Mouse (Mus musculus) cerebellum, adult (tissue): Measurements from ENCODE around the gene Fgf18.

Experiments
- ATAC-seq: cut with Nextera tagmentation; 2 replicates; pipeline ENCODE4 v1.9.2; 2017; ENCODE audit warnings: mild to moderate bottlenecking, moderate library complexity, mixed read lengths; ENCODE audit not compliant: insufficient number of reproducible peaks, low FRiP score, low TSS enrichment

Fgf18 gene

GRCm38 (mm10) chr11:33119556-33119955, 27.6 kb downstream of the Fgf18 start:
- no peak for ATAC-seq

- ATAC-seq: no peak
Observed at GRCm38 (mm10) chr11:33119116-33119515, 28.1 kb downstream of the Fgf18 start.

- no peak for ATAC-seq
Observed at GRCm38 (mm10) chr11:33118480-33118879, 28.7 kb downstream of the Fgf18 start.

GRCm38 (mm10) chr11:33115796-33116195, 31.4 kb downstream of the Fgf18 start:
- no peak for ATAC-seq

- ATAC-seq: peak; percentile 67
Observed at GRCm38 (mm10) chr11:33112407-33112806, 34.8 kb downstream of the Fgf18 start.

- ATAC-seq: no peak
Observed at GRCm38 (mm10) chr11:33110111-33110510, 37.1 kb downstream of the Fgf18 start.

GRCm38 (mm10) chr11:33107540-33107939, 39.7 kb downstream of the Fgf18 start:
- ATAC-seq: no peak

GRCm38 (mm10) chr11:33104911-33105316, 42.3 kb downstream of the Fgf18 start:
- no peak for ATAC-seq

GRCm38 (mm10) chr11:33103291-33103943, 43.8 kb downstream of the Fgf18 start:
- ATAC-seq: no peak

- no peak for ATAC-seq
Observed at GRCm38 (mm10) chr11:33100027-33100507, 47.1 kb downstream of the Fgf18 start.

GRCm38 (mm10) chr11:33099425-33099824, 47.8 kb downstream of the Fgf18 start:
- no peak for ATAC-seq

- no peak for ATAC-seq
Observed at GRCm38 (mm10) chr11:33098446-33098845, 48.8 kb downstream of the Fgf18 start.

- no peak for ATAC-seq
Observed at GRCm38 (mm10) chr11:33097855-33098254, 49.3 kb downstream of the Fgf18 start.

- ATAC-seq: no peak
Observed at GRCm38 (mm10) chr11:33089856-33090255, 57.3 kb downstream of the Fgf18 start.

- no peak for ATAC-seq
Observed at GRCm38 (mm10) chr11:33088181-33088580, 59.0 kb downstream of the Fgf18 start.

- no peak for ATAC-seq
Observed at GRCm38 (mm10) chr11:33086046-33086445, 61.2 kb downstream of the Fgf18 start.

- no peak for ATAC-seq
Observed at GRCm38 (mm10) chr11:33085514-33085913, 61.7 kb downstream of the Fgf18 start.

- no peak for ATAC-seq
Observed at GRCm38 (mm10) chr11:33085054-33085453, 62.1 kb downstream of the Fgf18 start.

GRCm38 (mm10) chr11:33084041-33084440, 63.2 kb downstream of the Fgf18 start:
- no peak for ATAC-seq

GRCm38 (mm10) chr11:33081175-33081574, 66.0 kb downstream of the Fgf18 start:
- ATAC-seq: no peak

GRCm38 (mm10) chr11:33080046-33080808, 67.0 kb downstream of the Fgf18 start:
- ATAC-seq: no peak

- ATAC-seq: no peak
Observed at GRCm38 (mm10) chr11:33079424-33079823, 67.8 kb downstream of the Fgf18 start.
